Mouse (Mus musculus) hindbrain, embryonic 11.5 days (tissue): ENCODE results near the gene Map4k5. TPM values are rescaled to one million over a fixed set of nuclear protein-coding genes. Genes with fewer than 3 reads are reported as not detected.

ENCODE experiments used
- ATAC-seq: fragments of 200-750 bp; cut with Nextera tagmentation; 2 replicates; pipeline ENCODE4 v1.8.0; 2017; ENCODE audit warnings: mild to moderate bottlenecking, moderate TSS enrichment, moderate library complexity; ENCODE audit not compliant: low FRiP score
- DNase-seq: peaks from one replicate; pipeline ENCODE4 v3.0.0-alpha.2; 2015; ENCODE audit warnings: low spot score
- H3K27ac ChIP-seq: fragments of 300-500 bp; sonication (generic); 2 replicates; pipeline ENCODE4 v1.5.1; 2014; ENCODE audit warnings: mild to moderate bottlenecking, low read depth, low read length
- H3K27me3 ChIP-seq: fragments of 300-500 bp; sonication (generic); 2 replicates; pipeline ENCODE4 v1.6.1; 2014; ENCODE audit warnings: mild to moderate bottlenecking, low read length, moderate library complexity, mixed read lengths; ENCODE audit not compliant: control insufficient read depth, insufficient read depth
- H3K36me3 ChIP-seq: fragments of 300-500 bp; sonication (generic); 2 replicates; pipeline ENCODE4 v1.6.1; 2014; ENCODE audit warnings: mild to moderate bottlenecking, low read length, moderate library complexity, mixed read lengths; ENCODE audit not compliant: control insufficient read depth, insufficient read depth
- H3K4me1 ChIP-seq: fragments of 300-500 bp; sonication (generic); replicated peaks from 2 replicates; pipeline ENCODE4 v1.6.1; 2014; ENCODE audit warnings: low read length, mixed read lengths; ENCODE audit not compliant: control insufficient read depth, insufficient read depth
- H3K4me2 ChIP-seq: fragments of 300-500 bp; sonication (generic); replicated peaks from 2 replicates; pipeline ENCODE4 v1.6.1; 2014; ENCODE audit warnings: mild to moderate bottlenecking, low read depth, low read length
- H3K4me3 ChIP-seq: fragments of 300-500 bp; sonication (generic); 2 replicates; pipeline ENCODE4 v1.5.1; 2014; ENCODE audit warnings: low read depth, low read length
- H3K9ac ChIP-seq: fragments of 300-500 bp; sonication (generic); 2 replicates; pipeline ENCODE4 v1.6.1; 2014; ENCODE audit warnings: low read depth, low read length
- H3K9me3 ChIP-seq: fragments of 300-500 bp; sonication (generic); 2 replicates; pipeline ENCODE4 v1.6.1; 2016; ENCODE audit warnings: low read length; ENCODE audit not compliant: control insufficient read depth
- WGBS: fragments of 180-500 bp; shearing (Covaris S2); extraction: QIAGEN DNeasy Blood & Tissue Kit; methylation state at CpG from one replicate; pipeline ENCODE4 v1.1.7; 2014; 5-methylcytosine and 5-hydroxymethylcytosine counted together
- polyA plus RNA-seq: library from polyadenylated mRNA; unstranded; fragments of >200 nt; fragmentation: Nextera tagmentation; extraction: Ambion mirVana; gene quantifications from 2 replicates; pipeline ENCODE4 v1.2.1, GENCODE M21; 2014

Gene Map4k5
- polyA plus RNA-seq, 1 experiment from 2014 or later = 38.4 TPM

DNA sequence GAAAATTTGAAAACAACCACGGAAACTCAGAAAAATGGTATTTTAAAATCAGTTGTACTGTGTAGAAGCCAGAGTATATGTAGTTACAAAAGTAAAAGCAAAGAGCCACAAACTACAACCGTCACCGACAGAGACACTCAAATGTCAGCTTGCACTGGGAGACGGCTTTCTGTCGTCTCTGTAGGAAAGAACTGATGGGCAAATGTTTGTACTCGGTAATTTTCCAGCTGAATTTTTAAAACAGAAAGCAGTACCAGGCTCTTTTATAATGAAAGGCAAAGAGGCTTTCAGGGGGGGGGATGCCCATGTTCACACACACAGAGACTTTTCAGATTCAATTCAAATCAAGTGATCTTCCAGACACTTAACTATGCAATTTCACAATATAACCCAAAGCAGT, 13.3 kb downstream of the Map4k5 start:
- Histone ChIP-seq H3K27me3 (no peaks in the 10 kb centered on the region), H3K27ac (no peak overlapping the region), H3K9ac (no peak overlapping the region), H3K4me2 (no peak overlapping the region), H3K36me3 (no peaks in the 10 kb centered on the region), H3K9me3 (no peaks in the 10 kb centered on the region), H3K4me3 (no peak overlapping the region), H3K4me1 (no peaks in the 10 kb centered on the region)
- WGBS = 25% methylated on average over 6 of the region's 6 CpGs
- ATAC-seq (no peak), DNase-seq (no peak)

DNA sequence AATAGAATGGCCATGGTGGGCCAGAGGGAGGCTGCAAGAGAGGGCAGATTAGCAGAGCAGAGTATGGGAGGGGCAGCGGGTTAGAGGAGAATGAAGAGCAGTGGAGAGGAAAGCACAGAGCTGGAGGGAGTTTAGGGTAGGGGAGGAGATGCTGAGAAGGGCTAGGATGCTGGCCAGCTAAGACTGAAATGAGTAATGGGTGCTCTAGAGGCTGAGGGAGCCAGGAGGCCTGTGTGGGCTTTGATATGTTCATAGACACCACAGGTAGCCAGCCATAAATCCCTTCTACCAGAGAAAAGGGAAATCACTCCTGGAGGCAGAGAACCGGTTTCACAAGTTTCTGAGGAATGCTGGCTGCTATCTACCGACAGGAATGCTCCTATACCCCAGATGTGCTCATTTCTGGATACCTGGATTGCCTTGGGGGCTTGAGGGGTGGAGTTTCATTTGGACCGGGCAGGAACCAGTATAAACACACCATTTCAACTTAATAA, 13.8 kb downstream of the Map4k5 start:
- Histone ChIP-seq H3K4me2 (no peak overlapping the region), H3K36me3 (no peaks in the 10 kb centered on the region), H3K4me1 (no peaks in the 10 kb centered on the region), H3K9ac (no peak overlapping the region), H3K4me3 (no peak overlapping the region), H3K9me3 (no peaks in the 10 kb centered on the region), H3K27me3 (no peaks in the 10 kb centered on the region), H3K27ac (no peak overlapping the region)
- DNase-seq (no peak), ATAC-seq (peak; percentile 53; the same call in 1 of the 2 replicates)
- WGBS = 7% methylated on average over 4 of the region's 4 CpGs

DNA sequence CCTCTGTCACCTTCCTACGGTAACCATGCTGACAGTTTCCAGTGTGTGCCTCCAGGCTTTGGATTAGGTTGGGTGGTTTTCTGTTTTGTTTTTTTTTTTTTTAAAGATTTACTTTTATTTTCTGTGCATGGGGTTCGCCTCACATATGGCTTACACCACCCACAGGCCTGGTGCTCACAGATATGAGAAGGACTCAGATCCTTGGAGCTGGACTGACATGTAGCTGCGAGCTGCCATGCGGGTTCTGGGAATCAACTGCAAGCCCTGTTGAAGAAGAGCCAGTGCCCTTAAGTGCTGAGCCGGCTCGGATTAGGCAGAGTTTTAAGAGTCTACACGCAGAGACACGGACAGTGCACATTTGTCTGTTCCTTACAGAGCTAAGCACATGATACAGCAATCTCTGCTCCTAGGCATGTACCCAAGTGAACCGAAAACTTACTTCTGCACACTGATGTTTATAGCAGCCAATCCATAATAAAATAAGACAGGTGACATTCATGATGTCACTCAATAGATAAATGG, 15.1 kb downstream of the Map4k5 start:
- ATAC-seq = no peak
- H3K36me3 ChIP-seq = no peaks in the 10 kb centered on the region
- no peak overlapping the region for H3K4me2 ChIP-seq
- 94% methylated on average over 9 of the region's 9 CpGs for WGBS
- no peak overlapping the region for H3K9ac ChIP-seq
- no peaks in the 10 kb centered on the region for H3K9me3 ChIP-seq
- H3K27ac ChIP-seq = no peak overlapping the region
- DNase-seq = no peak
- no peaks in the 10 kb centered on the region for H3K27me3 ChIP-seq
- H3K4me1 ChIP-seq = no peaks in the 10 kb centered on the region
- no peak overlapping the region for H3K4me3 ChIP-seq

DNA sequence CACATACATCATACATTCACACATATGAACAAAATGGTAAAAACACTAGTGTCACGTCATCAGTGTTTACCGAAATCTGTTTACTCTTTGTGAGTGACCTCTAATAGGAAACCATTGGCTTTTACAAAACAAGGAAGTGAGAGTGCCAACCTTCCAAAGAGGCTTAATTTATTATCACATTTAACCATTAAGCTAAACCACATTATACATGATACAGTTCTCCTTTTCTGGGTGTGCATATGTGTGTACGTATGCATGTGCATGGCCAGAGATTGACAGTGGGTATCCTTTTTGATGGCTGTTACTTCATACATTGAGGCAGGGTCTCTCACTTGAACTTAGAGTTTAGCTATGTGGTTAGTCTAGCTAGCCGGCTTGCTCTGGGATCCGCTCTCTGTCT, 21.4 kb downstream of the Map4k5 start:
- no peaks in the 10 kb centered on the region for H3K36me3 ChIP-seq
- WGBS = 95% methylated on average over 5 of the region's 5 CpGs
- no peaks in the 10 kb centered on the region for H3K27me3 ChIP-seq
- H3K9ac ChIP-seq = no peak overlapping the region
- no peaks in the 10 kb centered on the region for H3K9me3 ChIP-seq
- H3K27ac ChIP-seq = no peak overlapping the region
- H3K4me2 ChIP-seq = no peak overlapping the region
- no peak for ATAC-seq
- DNase-seq = no peak
- no peak overlapping the region for H3K4me3 ChIP-seq
- H3K4me1 ChIP-seq = no peaks in the 10 kb centered on the region

DNA sequence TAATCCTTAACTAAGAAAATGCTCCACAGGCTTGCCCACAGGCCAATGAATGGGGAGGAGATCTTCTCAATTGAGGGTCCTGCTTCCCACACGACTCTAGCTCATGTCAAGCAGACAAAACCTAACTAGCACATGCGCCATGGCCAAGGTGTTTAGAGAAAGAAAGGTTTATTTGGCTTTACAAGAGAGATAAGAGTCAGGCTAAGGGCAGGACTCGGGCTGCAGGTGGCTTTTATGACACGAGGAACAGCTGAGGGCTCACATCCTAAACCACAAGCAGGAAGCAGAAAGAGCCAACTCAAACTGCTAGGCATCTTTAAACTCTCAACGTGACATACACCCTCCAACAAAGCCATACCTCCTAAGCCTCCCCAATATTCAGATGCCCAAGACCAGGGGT, 25.7 kb downstream of the Map4k5 start:
- Histone ChIP-seq H3K9ac (no peak overlapping the region), H3K36me3 (no peaks in the 10 kb centered on the region), H3K4me3 (no peak overlapping the region), H3K27me3 (no peaks in the 10 kb centered on the region), H3K4me1 (no peaks in the 10 kb centered on the region), H3K4me2 (no peak overlapping the region), H3K27ac (no peak overlapping the region), H3K9me3 (no peaks in the 10 kb centered on the region)
- 89% methylated on average over 5 of the region's 5 CpGs for WGBS
- no peak for DNase-seq
- no peak for ATAC-seq

DNA sequence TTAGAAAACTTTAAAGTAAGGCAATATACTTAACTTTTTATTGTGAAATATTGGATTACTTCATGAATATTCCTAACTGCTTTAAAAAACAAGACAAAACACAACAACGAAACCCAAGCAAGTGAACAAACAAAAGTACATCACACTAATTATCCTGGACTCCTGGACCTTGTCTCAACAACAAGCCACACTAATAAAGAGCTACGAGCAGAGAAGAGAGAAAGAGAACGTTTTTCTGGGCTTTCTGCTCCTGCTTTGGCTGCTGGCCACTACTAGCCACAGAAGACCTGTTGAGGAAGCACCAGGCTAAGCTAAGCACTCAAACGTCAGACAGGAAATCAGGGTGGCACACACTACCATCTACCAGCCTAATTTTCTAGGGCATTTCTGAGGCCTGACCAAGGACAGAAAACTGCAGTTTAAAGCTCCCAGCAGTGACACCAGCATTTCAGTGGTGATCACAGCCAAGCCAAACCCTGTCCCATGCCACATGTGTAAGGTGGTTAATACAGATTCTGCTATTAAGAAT, 28.8 kb downstream of the Map4k5 start:
- H3K27me3 ChIP-seq = no peaks in the 10 kb centered on the region
- no peak overlapping the region for H3K27ac ChIP-seq
- H3K36me3 ChIP-seq = no peaks in the 10 kb centered on the region
- DNase-seq = no peak
- H3K4me3 ChIP-seq = no peak overlapping the region
- no peak for ATAC-seq
- 82% methylated on average over 4 of the region's 4 CpGs for WGBS
- no peaks in the 10 kb centered on the region for H3K4me1 ChIP-seq
- H3K4me2 ChIP-seq = no peak overlapping the region
- no peak overlapping the region for H3K9ac ChIP-seq
- H3K9me3 ChIP-seq = no peaks in the 10 kb centered on the region

DNA sequence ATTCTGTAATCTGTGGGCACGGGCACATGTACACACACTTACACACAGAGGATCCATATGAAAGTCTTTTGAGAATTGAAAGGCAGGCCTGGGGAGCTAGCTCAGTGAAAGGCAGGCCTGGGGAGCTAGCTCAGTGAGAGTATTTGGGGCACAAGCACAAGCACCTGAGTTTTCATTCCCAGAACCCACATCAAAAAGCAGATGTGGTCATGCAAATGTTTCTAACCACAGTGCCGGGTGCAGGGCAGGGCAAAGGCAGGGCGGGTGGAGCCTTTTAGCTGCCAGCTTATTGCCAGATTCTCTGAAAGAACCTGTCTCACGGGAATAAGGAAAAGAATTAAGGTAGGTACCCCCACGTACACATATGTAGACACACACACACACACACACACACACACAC, 29.5 kb downstream of the Map4k5 start:
- no peak overlapping the region for H3K4me2 ChIP-seq
- H3K36me3 ChIP-seq = no peaks in the 10 kb centered on the region
- H3K9ac ChIP-seq = no peak overlapping the region
- no peaks in the 10 kb centered on the region for H3K4me1 ChIP-seq
- no peak for ATAC-seq
- no peak for DNase-seq
- H3K27me3 ChIP-seq = no peaks in the 10 kb centered on the region
- no peaks in the 10 kb centered on the region for H3K9me3 ChIP-seq
- no peak overlapping the region for H3K4me3 ChIP-seq
- 83% methylated on average over 5 of the region's 5 CpGs for WGBS
- no peak overlapping the region for H3K27ac ChIP-seq

DNA sequence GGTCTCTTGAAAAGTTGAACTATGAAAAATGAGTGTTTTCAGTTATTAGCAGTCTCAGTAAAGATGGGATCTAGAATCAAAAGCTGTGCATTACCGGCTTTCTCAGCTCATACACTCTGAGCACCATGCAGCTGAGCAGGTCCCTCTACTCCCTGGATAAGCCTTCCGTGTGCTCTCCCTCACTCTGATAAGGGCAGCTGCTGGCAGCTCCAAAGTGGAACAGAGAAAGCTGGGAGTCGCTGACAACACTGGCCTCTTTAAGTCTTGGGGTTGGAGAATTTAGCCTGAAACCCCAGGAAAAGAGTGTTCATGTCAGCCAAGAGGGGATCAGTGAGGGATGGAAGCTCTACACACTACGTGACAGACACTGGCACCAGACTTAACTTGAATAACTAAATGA, 34.2 kb downstream of the Map4k5 start:
- Histone ChIP-seq H3K4me3 (no peak overlapping the region), H3K9ac (no peak overlapping the region), H3K4me1 (no peaks in the 10 kb centered on the region), H3K4me2 (no peak overlapping the region), H3K27ac (no peak overlapping the region), H3K36me3 (no peaks in the 10 kb centered on the region), H3K9me3 (no peaks in the 10 kb centered on the region), H3K27me3 (no peaks in the 10 kb centered on the region)
- ATAC-seq (no peak), DNase-seq (no peak)
- 86% methylated on average over 4 of the region's 4 CpGs for WGBS

DNA sequence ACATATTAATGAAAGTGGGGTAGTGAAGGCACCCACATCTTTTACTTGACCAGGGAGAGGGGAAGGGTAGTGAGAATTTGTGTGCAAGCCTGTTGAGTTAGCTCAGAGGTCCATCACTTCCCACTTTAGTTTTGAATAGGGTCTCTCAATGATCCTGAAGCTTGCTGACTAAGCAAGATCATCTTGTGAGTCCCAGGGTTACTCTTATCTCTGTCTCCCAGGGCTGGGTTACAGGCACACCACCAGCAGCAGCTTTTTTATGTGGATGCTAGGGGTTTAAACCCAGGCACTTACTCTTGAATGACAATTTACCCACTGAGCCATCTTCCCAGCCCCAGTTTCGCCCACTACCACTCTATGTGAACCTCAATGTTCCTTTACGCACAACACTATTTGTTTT, 35.4 kb downstream of the Map4k5 start:
- DNase-seq (no peak), ATAC-seq (no peak)
- Histone ChIP-seq H3K4me2 (no peak overlapping the region), H3K9ac (no peak overlapping the region), H3K27ac (no peak overlapping the region), H3K36me3 (no peaks in the 10 kb centered on the region), H3K4me3 (no peak overlapping the region), H3K9me3 (no peaks in the 10 kb centered on the region), H3K4me1 (no peaks in the 10 kb centered on the region), H3K27me3 (no peaks in the 10 kb centered on the region)
- 93% methylated on average over 2 of the region's 2 CpGs for WGBS
